Mouse (Mus musculus) liver, embryonic 14.5 days (tissue): ENCODE measurements around the gene Tmem223. TPM values are rescaled to one million over a fixed set of nuclear protein-coding genes. Genes with fewer than 3 reads are reported as not detected.
A peak's percentile ranks its signal among the peaks of the same experiment; 100 is the strongest.

Source experiments
- ATAC-seq: fragments of 200-750 bp; cut with Nextera tagmentation; 2 replicates; pipeline ENCODE4 v1.8.0; 2017; ENCODE audit warnings: moderate number of reproducible peaks, mild to moderate bottlenecking, moderate library complexity; ENCODE audit not compliant: insufficient read depth
- DNase-seq, 3 experiments: peaks; one replicate each; pipeline ENCODE4 v3.0.0-alpha.2; 2012 to 2013; ENCODE audit warnings: low read depth in 3 of 3, low spot score in 3 of 3
- H3K27ac ChIP-seq: fragments of 300-500 bp; sonication (generic); 2 replicates; pipeline ENCODE4 v1.5.1; 2014; ENCODE audit warnings: moderate library complexity, mild to moderate bottlenecking, control low read depth, inconsistent platforms
- H3K27me3 ChIP-seq: fragments of 300-500 bp; sonication (generic); 2 replicates; pipeline ENCODE4 v1.6.1; 2014; ENCODE audit warnings: mild to moderate bottlenecking, low read length, moderate library complexity; ENCODE audit not compliant: control insufficient read depth, insufficient read depth
- H3K36me3 ChIP-seq: fragments of 300-500 bp; sonication (generic); replicated peaks from 2 replicates; pipeline ENCODE4 v1.6.1; 2014; ENCODE audit warnings: low read depth; ENCODE audit not compliant: control insufficient read depth, insufficient read depth
- H3K4me1 ChIP-seq, 2 experiments: fragments of 200-500 bp in 1 of 2; fragments of 300-500 bp in 1 of 2; sonication (generic) in 1 of 2; replicated peaks; 2 replicates each; pipeline ENCODE4 v1.6.1; 2012 to 2014; ENCODE audit warnings: antibody characterized with exemption in 1 of 2, inconsistent platforms in 1 of 2, low read length in 1 of 2; ENCODE audit not compliant: control insufficient read depth in 2 of 2, insufficient read depth in 2 of 2
- H3K4me2 ChIP-seq: fragments of 300-500 bp; sonication (generic); 2 replicates; pipeline ENCODE4 v1.6.1; 2014; ENCODE audit warnings: low read depth, mild to moderate bottlenecking, control low read depth, moderate library complexity
- H3K4me3 ChIP-seq, 2 experiments: fragments of 200-500 bp in 1 of 2; fragments of 300-500 bp in 1 of 2; sonication (generic) in 1 of 2; 2 replicates each; pipeline ENCODE4 v1.5.1; 2012 to 2014; ENCODE audit warnings: low read depth in 2 of 2, low read length in 2 of 2, mild to moderate bottlenecking in 2 of 2, control low read depth in 1 of 2, inconsistent platforms in 1 of 2, moderate library complexity in 1 of 2; ENCODE audit not compliant: insufficient read depth in 1 of 2
- H3K9ac ChIP-seq: fragments of 300-500 bp; sonication (generic); replicated peaks from 2 replicates; pipeline ENCODE4 v1.6.1; 2014; ENCODE audit warnings: mild to moderate bottlenecking, control low read depth, moderate library complexity
- H3K9me3 ChIP-seq: fragments of 300-500 bp; sonication (generic); 2 replicates; pipeline ENCODE4 v1.6.1; 2016; ENCODE audit warnings: low read length, mixed read lengths; ENCODE audit not compliant: control insufficient read depth
- CTCF ChIP-seq: IDR thresholded peaks from 2 replicates; pipeline ENCODE4 v1.5.1; 2016; ENCODE audit warnings: antibody characterized with exemption, low read depth, control low read depth
- EP300 ChIP-seq: IDR thresholded peaks from 2 replicates; pipeline ENCODE4 v1.6.1; 2016; ENCODE audit warnings: antibody characterized with exemption, low read depth
- WGBS: fragments of 180-500 bp; shearing (Covaris S2); extraction: QIAGEN DNeasy Blood & Tissue Kit; methylation state at CpG from one replicate; pipeline ENCODE4 v1.1.7; 2014; ENCODE audit not compliant: insufficient replicate concordance; 5-methylcytosine and 5-hydroxymethylcytosine counted together
- microRNA-seq: library from miRNA; unstranded; fragments of <30 nt; microRNA quantifications from one replicate; pipeline ENCODE4, GENCODE M21; 2016
- polyA plus RNA-seq, 2 experiments: library from polyadenylated mRNA; depleted of rRNA in 1 of 2; stranded (reverse) in 1 of 2; unstranded in 1 of 2; fragments of >200 nt; fragmentation: Nextera tagmentation in 1 of 2; extraction: Ambion mirVana in 1 of 2; gene quantifications; 2 replicates each; pipeline versions ENCODE4 v1.2.1 to v1.2.3; 2012 to 2014

Tmem223 gene
- polyA plus RNA-seq, 2 experiments, result 38.9 to 69.6 TPM

GRCm38 (mm10) chr19:8821146-8821545 is 50.4 kb downstream of the Tmem223 start:
- Histone ChIP-seq H3K4me2 (peak overlapping the region; percentile 91), H3K9me3 (no peaks in the 10 kb centered on the region), H3K4me3 (peak overlapping the region; percentile 90 to 96), H3K27ac (peak overlapping the region; percentile 86), H3K4me1 (peaks cover 9 to 25% of the 10 kb centered on the region in 2 experiments), H3K27me3 (no peaks in the 10 kb centered on the region), H3K9ac (peak overlapping the region; percentile 98), H3K36me3 (peaks cover 51% of the 10 kb centered on the region)
- no peak for ATAC-seq
- TF ChIP-seq CTCF, result no peak
- no peak for TF ChIP-seq EP300
- DNase-seq, result no peak
- WGBS, result under 1% methylated on average over 7 of the region's 7 CpGs

Small RNA genes lying within 50 kb of the gene (microRNA-seq; reads per million reads assigned to microRNA genes)
- not detected for gene Mir6992

Other genes starting within 250 kb of the Tmem223 start
Only the 30 nearest of the 33 such genes appear.
- 1.5 TPM in 2 replicates for gene Slc22a8, start 179.7 kb upstream of the Tmem223 start, polyA plus RNA-seq (2012; rRNA removed)
- gene Slc22a8, start 179.7 kb upstream of the Tmem223 start, polyA plus RNA-seq (2014; fragmentation: Nextera tagmentation; extraction: Ambion mirVana), result 1.6 and 2.9 TPM in 2 replicates
- 0.01 TPM in 1 of 2 replicates, not detected in the other for gene Slc22a6, start 153.0 kb upstream of the Tmem223 start, polyA plus RNA-seq (2012; rRNA removed)
- not detected in 2 replicates for gene Slc22a6, start 153.0 kb upstream of the Tmem223 start, polyA plus RNA-seq (2014; fragmentation: Nextera tagmentation; extraction: Ambion mirVana)
- under 0.01 and 0.01 TPM in 2 replicates for gene Chrm1, start 107.2 kb upstream of the Tmem223 start, polyA plus RNA-seq (2012; rRNA removed)
- gene Chrm1, start 107.2 kb upstream of the Tmem223 start, polyA plus RNA-seq (2014; fragmentation: Nextera tagmentation; extraction: Ambion mirVana), result not detected in 2 replicates
- 78.4 and 82.2 TPM in 2 replicates for gene Slc3a2, start 47.6 kb upstream of the Tmem223 start, polyA plus RNA-seq (2012; rRNA removed)
- gene Slc3a2, start 47.6 kb upstream of the Tmem223 start, polyA plus RNA-seq (2014; fragmentation: Nextera tagmentation; extraction: Ambion mirVana), result 88.5 and 89.1 TPM in 2 replicates
- 27.7 and 34.1 TPM in 2 replicates for gene Wdr74, start 35.2 kb upstream of the Tmem223 start, polyA plus RNA-seq (2012; rRNA removed)
- gene Wdr74, start 35.2 kb upstream of the Tmem223 start, polyA plus RNA-seq (2014; fragmentation: Nextera tagmentation; extraction: Ambion mirVana), result 51.6 and 57.6 TPM in 2 replicates
- gene 1700092M07Rik, start 30.3 kb upstream of the Tmem223 start, polyA plus RNA-seq (2012; rRNA removed), result 0.65 and 0.78 TPM in 2 replicates
- gene 1700092M07Rik, start 30.3 kb upstream of the Tmem223 start, polyA plus RNA-seq (2014; fragmentation: Nextera tagmentation; extraction: Ambion mirVana), result 0.34 and 0.63 TPM in 2 replicates
- gene Stx5a, start 29.6 kb upstream of the Tmem223 start, polyA plus RNA-seq (2012; rRNA removed), result 29.9 and 32.0 TPM in 2 replicates
- gene Stx5a, start 29.6 kb upstream of the Tmem223 start, polyA plus RNA-seq (2014; fragmentation: Nextera tagmentation; extraction: Ambion mirVana), result 36.7 and 36.9 TPM in 2 replicates
- 66.2 and 90.9 TPM in 2 replicates for gene Nxf1, start 13.9 kb upstream of the Tmem223 start, polyA plus RNA-seq (2012; rRNA removed)
- 77.4 and 84.9 TPM in 2 replicates for gene Nxf1, start 13.9 kb upstream of the Tmem223 start, polyA plus RNA-seq (2014; fragmentation: Nextera tagmentation; extraction: Ambion mirVana)
- 63.0 and 70.8 TPM in 2 replicates for gene Tmem179b, start 3.5 kb downstream of the Tmem223 start, polyA plus RNA-seq (2012; rRNA removed)
- 108 and 117 TPM in 2 replicates for gene Tmem179b, start 3.5 kb downstream of the Tmem223 start, polyA plus RNA-seq (2014; fragmentation: Nextera tagmentation; extraction: Ambion mirVana)
- gene Taf6l, start 15.4 kb downstream of the Tmem223 start, polyA plus RNA-seq (2012; rRNA removed), result 8.3 and 10.0 TPM in 2 replicates
- gene Taf6l, start 15.4 kb downstream of the Tmem223 start, polyA plus RNA-seq (2014; fragmentation: Nextera tagmentation; extraction: Ambion mirVana), result 7.9 and 8.1 TPM in 2 replicates
- 46.6 and 55.1 TPM in 2 replicates for gene Polr2g, start 27.6 kb downstream of the Tmem223 start, polyA plus RNA-seq (2012; rRNA removed)
- 72.8 and 79.7 TPM in 2 replicates for gene Polr2g, start 27.6 kb downstream of the Tmem223 start, polyA plus RNA-seq (2014; fragmentation: Nextera tagmentation; extraction: Ambion mirVana)
- gene Zbtb3, start 31.6 kb downstream of the Tmem223 start, polyA plus RNA-seq (2012; rRNA removed), result 0.90 and 0.98 TPM in 2 replicates
- 1.2 and 1.5 TPM in 2 replicates for gene Zbtb3, start 31.6 kb downstream of the Tmem223 start, polyA plus RNA-seq (2014; fragmentation: Nextera tagmentation; extraction: Ambion mirVana)
- 11.4 and 16.9 TPM in 2 replicates for gene Ttc9c, start 48.3 kb downstream of the Tmem223 start, polyA plus RNA-seq (2012; rRNA removed)
- 17.1 and 18.0 TPM in 2 replicates for gene Ttc9c, start 48.3 kb downstream of the Tmem223 start, polyA plus RNA-seq (2014; fragmentation: Nextera tagmentation; extraction: Ambion mirVana)
- 20.5 and 39.5 TPM in 2 replicates for gene Hnrnpul2, start 49.0 kb downstream of the Tmem223 start, polyA plus RNA-seq (2012; rRNA removed)
- 2.8 TPM in 2 replicates for gene Hnrnpul2, start 49.0 kb downstream of the Tmem223 start, polyA plus RNA-seq (2014; fragmentation: Nextera tagmentation; extraction: Ambion mirVana)
- gene AC129217.1, start 58.8 kb downstream of the Tmem223 start, polyA plus RNA-seq (2012; rRNA removed), result 1.3 TPM in 1 of 2 replicates, not detected in the other
- gene AC129217.1, start 58.8 kb downstream of the Tmem223 start, polyA plus RNA-seq (2014; fragmentation: Nextera tagmentation; extraction: Ambion mirVana), result not detected in 2 replicates
- gene Bscl2, start 66.5 kb downstream of the Tmem223 start, polyA plus RNA-seq (2012; rRNA removed), result 19.7 and 26.5 TPM in 2 replicates
- gene Bscl2, start 66.5 kb downstream of the Tmem223 start, polyA plus RNA-seq (2014; fragmentation: Nextera tagmentation; extraction: Ambion mirVana), result 23.6 and 25.2 TPM in 2 replicates
- gene Gng3, start 68.2 kb downstream of the Tmem223 start, polyA plus RNA-seq (2012; rRNA removed), result 0.04 and 0.22 TPM in 2 replicates
- gene Gng3, start 68.2 kb downstream of the Tmem223 start, polyA plus RNA-seq (2014; fragmentation: Nextera tagmentation; extraction: Ambion mirVana), result 0.14 TPM in 2 replicates
- 0.10 and 0.12 TPM in 2 replicates for gene Lrrn4cl, start 79.8 kb downstream of the Tmem223 start, polyA plus RNA-seq (2012; rRNA removed)
- not detected in 2 replicates for gene Lrrn4cl, start 79.8 kb downstream of the Tmem223 start, polyA plus RNA-seq (2014; fragmentation: Nextera tagmentation; extraction: Ambion mirVana)
- 32.0 and 61.2 TPM in 2 replicates for gene Ubxn1, start 100.5 kb downstream of the Tmem223 start, polyA plus RNA-seq (2012; rRNA removed)
- 87.3 and 92.4 TPM in 2 replicates for gene Ubxn1, start 100.5 kb downstream of the Tmem223 start, polyA plus RNA-seq (2014; fragmentation: Nextera tagmentation; extraction: Ambion mirVana)
- 18.5 and 22.2 TPM in 2 replicates for gene Uqcc3, start 109.9 kb downstream of the Tmem223 start, polyA plus RNA-seq (2012; rRNA removed)
- 28.3 and 35.3 TPM in 2 replicates for gene Uqcc3, start 109.9 kb downstream of the Tmem223 start, polyA plus RNA-seq (2014; fragmentation: Nextera tagmentation; extraction: Ambion mirVana)
- 3.1 and 3.7 TPM in 2 replicates for gene Lbhd1, start 112.7 kb downstream of the Tmem223 start, polyA plus RNA-seq (2012; rRNA removed)
- gene Lbhd1, start 112.7 kb downstream of the Tmem223 start, polyA plus RNA-seq (2014; fragmentation: Nextera tagmentation; extraction: Ambion mirVana), result 43.7 and 47.7 TPM in 2 replicates
- gene Gm49403, start 112.9 kb downstream of the Tmem223 start, polyA plus RNA-seq (2012; rRNA removed), result not detected in 2 replicates
- not detected in 2 replicates for gene Gm49403, start 112.9 kb downstream of the Tmem223 start, polyA plus RNA-seq (2014; fragmentation: Nextera tagmentation; extraction: Ambion mirVana)
- gene 1810009A15Rik, start 117.9 kb downstream of the Tmem223 start, polyA plus RNA-seq (2012; rRNA removed), result 36.7 and 52.7 TPM in 2 replicates
- gene 1810009A15Rik, start 117.9 kb downstream of the Tmem223 start, polyA plus RNA-seq (2014; fragmentation: Nextera tagmentation; extraction: Ambion mirVana), result 65.0 and 70.8 TPM in 2 replicates
- gene Gm49416, start 117.9 kb downstream of the Tmem223 start, polyA plus RNA-seq (2012; rRNA removed), result 0.13 TPM in 1 of 2 replicates, not detected in the other
- not detected in 2 replicates for gene Gm49416, start 117.9 kb downstream of the Tmem223 start, polyA plus RNA-seq (2014; fragmentation: Nextera tagmentation; extraction: Ambion mirVana)
- gene Ints5, start 122.0 kb downstream of the Tmem223 start, polyA plus RNA-seq (2012; rRNA removed), result 12.2 and 14.4 TPM in 2 replicates
- gene Ints5, start 122.0 kb downstream of the Tmem223 start, polyA plus RNA-seq (2014; fragmentation: Nextera tagmentation; extraction: Ambion mirVana), result 14.7 and 16.3 TPM in 2 replicates
- gene Ganab, start 127.1 kb downstream of the Tmem223 start, polyA plus RNA-seq (2012; rRNA removed), result 48.7 and 52.2 TPM in 2 replicates
- gene Ganab, start 127.1 kb downstream of the Tmem223 start, polyA plus RNA-seq (2014; fragmentation: Nextera tagmentation; extraction: Ambion mirVana), result 33.7 and 37.0 TPM in 2 replicates
- 23.1 and 26.6 TPM in 2 replicates for gene B3gat3, start 149.4 kb downstream of the Tmem223 start, polyA plus RNA-seq (2012; rRNA removed)
- gene B3gat3, start 149.4 kb downstream of the Tmem223 start, polyA plus RNA-seq (2014; fragmentation: Nextera tagmentation; extraction: Ambion mirVana), result 15.4 and 15.8 TPM in 2 replicates
- gene Rom1, start 158.4 kb downstream of the Tmem223 start, polyA plus RNA-seq (2012; rRNA removed), result 2.6 and 2.8 TPM in 2 replicates
- 1.4 and 1.8 TPM in 2 replicates for gene Rom1, start 158.4 kb downstream of the Tmem223 start, polyA plus RNA-seq (2014; fragmentation: Nextera tagmentation; extraction: Ambion mirVana)
- gene Eml3, start 158.6 kb downstream of the Tmem223 start, polyA plus RNA-seq (2012; rRNA removed), result 10.9 and 11.0 TPM in 2 replicates
- 5.6 and 7.8 TPM in 2 replicates for gene Eml3, start 158.6 kb downstream of the Tmem223 start, polyA plus RNA-seq (2014; fragmentation: Nextera tagmentation; extraction: Ambion mirVana)
- gene Mta2, start 170.9 kb downstream of the Tmem223 start, polyA plus RNA-seq (2012; rRNA removed), result 18.9 and 23.0 TPM in 2 replicates
- gene Mta2, start 170.9 kb downstream of the Tmem223 start, polyA plus RNA-seq (2014; fragmentation: Nextera tagmentation; extraction: Ambion mirVana), result 18.5 and 22.8 TPM in 2 replicates